Mouse (Mus musculus) right cerebral cortex, adult 2 months (tissue): ENCODE data around the gene Nlk.
"Not testable (repeated sequence)": the region's sequence is repeated elsewhere in the genome, so short reads cannot be mapped to it uniquely, and the experiment has no call there.

ENCODE experiments used
- DNase-seq, 2 experiments: peaks; one replicate each; pipeline ENCODE4 v3.0.0; 2021 to 2022; ENCODE audit warnings: low spot score in 2 of 2

Gene Nlk

DNA sequence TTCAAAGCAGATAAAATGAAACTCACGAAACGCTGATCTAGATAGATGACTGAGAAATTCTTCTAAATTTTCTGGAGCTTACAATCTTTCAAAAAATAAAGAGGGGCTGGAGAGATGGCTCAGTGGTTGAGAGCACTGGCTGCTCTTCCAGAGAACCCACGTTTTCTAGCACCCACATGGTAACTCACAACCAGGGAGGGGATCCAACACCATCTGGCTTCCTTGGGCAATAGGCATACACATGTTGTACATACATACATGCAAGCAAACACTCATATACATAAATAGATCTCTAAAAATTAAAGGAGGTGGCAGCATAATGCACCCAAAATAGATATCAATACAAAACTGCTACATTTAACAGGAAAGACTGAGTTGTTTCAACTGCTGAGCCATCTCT, 16.1 kb downstream of the Nlk start:
- peak; percentile 56 to 60 for DNase-seq

DNA sequence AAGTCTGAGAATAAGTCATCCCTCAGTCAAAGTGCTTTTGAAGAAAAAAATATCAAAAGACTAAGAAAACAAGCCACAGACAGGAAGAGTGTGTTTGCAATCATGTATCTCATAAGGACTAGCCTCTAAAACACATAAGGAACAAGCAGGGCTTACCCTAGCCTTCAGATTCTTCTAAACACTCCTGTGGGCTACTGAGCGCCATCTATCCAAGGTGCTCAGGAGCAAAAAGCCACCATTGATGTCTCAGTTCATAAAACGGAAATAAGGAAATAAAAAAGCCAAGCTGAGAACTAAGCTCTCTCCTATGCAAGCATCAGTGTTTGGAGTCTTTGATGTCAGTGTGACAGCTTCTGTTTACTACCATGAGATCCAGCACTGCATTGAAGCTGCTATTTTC, 18.4 kb downstream of the Nlk start:
- no peak for DNase-seq

DNA sequence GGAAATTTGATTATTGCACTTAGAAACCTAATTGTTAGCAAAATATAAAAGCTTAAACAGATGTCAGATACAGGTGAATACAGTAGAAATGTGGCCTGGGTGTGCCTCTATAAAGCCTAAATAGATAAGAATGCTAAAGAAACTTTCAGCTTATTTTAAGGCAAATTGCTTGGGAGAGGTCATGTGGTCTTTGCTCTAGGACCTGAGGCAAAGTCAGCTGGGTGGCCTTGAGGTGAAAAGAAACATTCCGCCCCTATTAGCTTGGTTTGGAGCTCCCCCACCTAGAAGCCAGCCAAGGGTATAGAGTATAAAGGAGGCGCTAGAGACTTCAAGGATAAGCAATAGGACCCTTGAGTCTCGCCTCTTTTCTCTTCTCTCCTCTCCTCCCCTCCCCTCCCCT, 28.5 kb downstream of the Nlk start:
- DNase-seq = no peak

DNA sequence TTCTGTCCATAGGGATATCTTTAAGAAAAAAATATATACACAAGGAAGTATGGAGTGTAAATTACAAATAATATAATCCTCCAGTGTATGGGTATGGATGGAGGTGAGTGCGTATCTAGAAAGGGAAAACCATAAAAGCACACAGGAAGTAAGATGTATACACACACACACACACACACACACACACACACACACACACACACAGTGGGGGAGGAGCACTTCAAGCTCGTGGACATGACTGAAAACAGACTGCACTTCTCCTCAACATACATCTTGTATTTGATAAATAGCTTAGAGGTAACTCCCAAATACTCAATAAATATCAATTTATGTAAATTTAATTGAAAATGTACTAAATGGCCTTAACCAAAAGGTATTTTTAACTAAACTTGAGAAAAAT, 32.3 kb downstream of the Nlk start:
- no peak for DNase-seq

DNA sequence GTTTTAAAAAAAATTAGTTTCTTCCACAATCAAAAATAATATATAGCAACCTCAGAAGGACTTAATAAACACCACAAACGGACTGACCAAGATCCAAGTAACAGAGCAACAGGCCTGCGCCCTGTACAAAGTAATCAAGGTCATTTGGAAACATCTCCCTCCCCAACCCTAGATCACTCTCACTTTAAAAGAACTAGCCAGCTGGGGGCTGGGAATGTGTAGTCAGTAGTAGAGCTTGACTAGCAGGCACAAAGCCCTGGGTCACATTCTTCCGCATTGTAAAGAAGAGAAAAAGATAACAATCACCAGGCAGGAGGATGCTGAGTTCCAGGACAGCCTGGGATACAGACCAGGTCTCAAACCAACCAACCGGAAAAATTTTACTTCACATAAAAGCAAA, 33.3 kb downstream of the Nlk start:
- DNase-seq = no peak

DNA sequence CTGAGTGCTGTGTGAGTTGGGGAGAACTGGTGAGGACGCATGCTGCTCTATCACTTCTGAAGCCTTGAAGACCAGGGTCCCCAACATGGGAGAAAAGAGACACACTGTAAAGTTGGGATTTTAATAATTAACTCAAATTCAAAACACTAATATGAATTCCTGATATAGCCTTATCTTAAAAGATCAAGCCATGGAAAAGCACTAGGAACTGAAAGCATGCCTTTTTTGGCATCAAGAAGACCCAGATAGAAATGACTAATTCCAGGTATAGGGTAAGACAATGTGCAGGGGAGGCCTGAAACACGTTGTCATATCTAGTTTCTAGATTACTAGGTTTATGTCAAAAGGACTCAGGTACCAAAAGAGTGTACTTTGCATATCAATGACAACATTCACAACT, 48.0 kb downstream of the Nlk start:
- no peak for DNase-seq

DNA sequence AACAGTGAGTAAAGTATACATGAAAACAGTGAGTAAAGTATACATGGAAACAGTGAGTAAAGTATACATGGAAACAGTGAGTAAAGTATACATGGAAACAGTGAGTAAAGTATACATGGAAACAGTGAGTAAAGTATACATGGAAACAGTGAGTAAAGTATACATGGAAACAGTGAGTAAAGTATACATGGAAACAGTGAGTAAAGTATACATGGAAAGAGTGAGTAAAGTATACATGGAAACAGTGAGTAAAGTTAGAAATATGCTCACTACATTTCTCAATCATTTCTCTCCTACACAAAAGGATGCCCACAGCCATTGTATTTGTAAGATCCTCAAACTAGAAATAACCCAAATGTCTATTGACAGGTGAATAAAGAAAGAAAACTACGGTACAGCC, 48.8 kb downstream of the Nlk start:
- DNase-seq = not testable (repeated sequence)

DNA sequence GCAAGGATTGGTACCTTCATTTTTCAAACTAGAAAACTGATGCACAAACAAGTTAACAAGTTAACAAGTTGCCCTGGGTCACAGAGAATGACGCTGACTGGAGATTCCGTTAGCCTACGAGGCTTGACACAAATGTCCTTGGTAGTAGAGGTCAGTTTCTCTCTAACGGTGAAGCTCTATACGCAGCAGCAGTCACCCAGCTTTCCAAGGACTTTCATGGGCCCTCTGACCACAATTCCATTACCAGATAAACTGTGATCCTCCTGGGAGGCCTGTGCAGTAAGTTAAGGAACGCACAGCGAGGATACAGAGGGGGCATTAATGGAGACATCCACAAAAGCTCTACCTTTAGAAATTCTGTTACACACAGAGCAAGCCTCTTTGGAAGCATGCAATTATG, 53.4 kb downstream of the Nlk start:
- DNase-seq = no peak

DNA sequence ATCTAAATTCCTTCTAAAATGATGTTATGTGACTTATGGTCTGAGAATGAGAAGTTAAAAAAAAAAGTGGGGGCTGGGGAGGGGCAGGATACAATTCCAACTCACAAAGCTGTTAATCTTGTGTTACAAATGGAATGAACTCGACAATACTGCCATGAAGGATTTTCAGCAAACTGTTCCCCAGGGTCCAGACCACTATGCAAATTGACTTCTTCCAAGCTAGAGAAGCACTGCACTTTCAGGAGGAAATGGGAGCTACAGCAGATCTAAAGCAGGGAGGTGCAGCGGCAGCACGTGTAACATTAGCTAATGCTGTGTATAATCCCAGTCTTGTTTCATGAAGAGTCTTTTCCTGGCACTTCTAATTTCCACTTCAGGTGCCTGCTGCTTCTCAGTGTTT, 55.0 kb downstream of the Nlk start:
- DNase-seq = no peak

DNA sequence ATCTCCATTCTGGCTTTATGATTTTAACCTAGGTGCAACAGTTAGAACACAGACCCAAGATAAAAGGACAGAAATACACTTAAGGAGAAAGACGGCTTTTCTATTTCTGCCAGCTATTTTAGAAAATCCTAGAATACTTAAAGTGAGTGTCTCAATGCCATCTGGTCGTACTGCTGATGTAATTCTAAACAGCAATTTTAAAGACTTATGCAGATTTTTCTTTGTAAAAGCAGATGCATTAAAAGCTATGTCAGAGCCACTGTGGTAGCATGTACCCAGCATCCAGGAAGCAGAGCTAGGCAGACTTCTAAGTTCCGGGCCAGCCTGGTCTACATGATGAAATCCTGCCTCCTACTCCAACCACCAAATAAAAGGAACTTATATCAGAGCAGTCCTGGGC, 56.1 kb downstream of the Nlk start:
- DNase-seq = no peak

DNA sequence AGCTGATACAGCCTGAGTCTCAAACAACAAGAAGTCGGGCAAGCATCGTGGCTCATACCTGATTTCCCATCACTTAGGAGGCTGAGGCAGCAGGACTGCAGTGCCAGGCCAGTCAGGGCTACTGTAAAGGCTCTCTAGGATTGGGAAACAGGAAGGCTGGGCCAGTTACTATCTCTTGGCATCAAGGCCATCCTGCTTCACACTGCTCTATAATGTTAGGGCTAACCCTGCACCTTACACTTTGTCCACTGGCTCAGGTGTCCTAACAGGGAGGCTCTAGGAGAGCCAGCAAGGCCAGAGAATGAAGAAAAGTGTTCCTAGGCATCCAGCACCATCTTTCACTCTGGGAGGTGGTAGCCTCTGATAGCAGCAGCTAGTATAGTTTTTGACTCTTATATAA, 64.4 kb downstream of the Nlk start:
- no peak for DNase-seq

DNA sequence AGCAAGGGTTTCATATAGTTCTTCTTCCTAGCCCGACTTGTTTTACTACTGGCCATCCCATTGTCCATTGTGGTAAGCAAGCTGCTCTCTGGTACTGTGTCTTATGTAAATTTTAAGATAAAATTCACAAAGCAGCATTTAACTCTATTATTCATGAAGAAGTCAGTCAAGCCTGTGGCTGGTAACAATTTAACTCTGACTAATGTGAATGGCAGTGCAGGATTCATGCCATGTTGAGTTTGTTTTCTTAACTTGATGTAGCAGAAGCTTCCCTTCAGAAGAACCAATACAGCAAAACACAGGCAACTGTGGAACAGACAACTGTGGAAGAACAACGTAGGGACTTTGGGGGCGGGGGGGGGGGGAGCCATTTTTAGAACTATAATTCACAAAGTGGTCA, 68.3 kb downstream of the Nlk start:
- DNase-seq = no peak

DNA sequence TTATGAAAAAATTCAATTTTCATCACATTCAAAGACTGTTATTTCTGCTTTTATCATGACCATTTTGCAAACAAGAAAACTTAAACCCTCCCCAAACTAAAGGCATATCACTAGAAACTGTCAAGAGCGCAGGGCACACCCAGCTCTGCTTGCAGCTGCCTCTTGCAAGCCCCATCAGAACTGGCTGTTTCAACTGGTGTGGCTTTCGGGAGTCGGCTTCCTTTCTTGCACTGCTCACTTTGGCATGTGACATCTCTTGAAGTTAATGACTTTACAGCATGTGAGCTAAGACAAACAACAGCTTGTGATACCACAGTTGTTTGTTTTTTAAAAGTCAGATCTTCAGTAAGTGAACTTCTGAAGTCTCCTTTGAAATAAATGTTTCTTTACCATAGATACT, 72.8 kb downstream of the Nlk start:
- DNase-seq = no peak

DNA sequence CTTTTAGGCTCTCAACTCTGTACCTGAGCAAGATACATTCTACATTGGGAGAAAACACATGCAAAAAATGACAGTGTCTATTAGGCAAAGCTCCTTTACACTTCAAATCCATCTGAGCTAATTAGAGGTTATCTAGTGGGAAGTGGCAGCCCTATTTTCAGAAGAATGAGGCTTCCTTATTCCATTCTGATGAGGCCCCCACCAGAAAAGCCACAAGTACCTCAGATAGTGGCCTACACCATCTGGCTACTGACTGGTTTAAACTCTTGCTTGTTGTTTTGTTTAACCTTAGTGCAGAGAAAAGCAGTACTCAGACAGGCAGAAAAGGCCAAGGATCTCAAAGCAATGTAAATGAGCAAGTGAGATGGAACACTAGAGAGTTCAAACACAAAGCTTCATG, 75.2 kb downstream of the Nlk start:
- DNase-seq = no peak

DNA sequence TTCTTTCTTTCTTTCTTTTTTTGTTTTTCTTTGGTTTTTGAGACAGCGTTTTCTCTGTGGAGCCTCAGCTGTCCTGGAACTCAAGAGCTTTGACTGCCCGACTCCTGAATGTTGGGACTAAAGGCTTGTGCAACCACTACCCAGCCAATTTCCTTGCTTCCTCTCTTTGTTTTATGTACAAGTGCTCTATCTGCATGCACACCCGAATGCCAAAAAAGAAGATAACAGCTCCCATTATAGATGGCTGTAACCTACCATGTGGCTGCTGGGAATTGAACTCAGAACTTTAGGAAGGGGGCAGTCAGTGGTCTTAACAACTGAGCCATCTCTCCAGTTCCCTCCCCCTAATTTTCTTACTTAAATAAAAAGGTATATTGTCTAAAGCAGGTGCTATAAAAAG, 77.0 kb downstream of the Nlk start:
- DNase-seq = no peak

DNA sequence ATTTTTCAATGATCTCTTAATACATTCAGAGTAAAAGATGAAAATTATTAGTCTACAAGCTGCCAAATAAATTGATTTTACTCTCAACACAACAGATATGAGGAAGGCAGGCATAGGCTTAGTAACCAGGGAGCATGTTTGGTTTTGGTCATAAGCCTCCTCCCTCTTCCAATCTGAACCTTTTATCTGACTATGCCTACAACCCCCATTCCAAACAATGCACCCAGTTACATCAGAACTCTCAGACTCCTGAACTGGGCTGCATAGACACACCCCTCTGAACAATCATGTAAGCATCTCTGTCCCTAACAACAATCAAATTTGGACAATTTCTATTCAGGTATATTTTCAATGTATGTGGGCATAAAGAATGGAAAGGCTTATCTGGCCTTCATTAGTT, 85.9 kb downstream of the Nlk start:
- DNase-seq = no peak

DNA sequence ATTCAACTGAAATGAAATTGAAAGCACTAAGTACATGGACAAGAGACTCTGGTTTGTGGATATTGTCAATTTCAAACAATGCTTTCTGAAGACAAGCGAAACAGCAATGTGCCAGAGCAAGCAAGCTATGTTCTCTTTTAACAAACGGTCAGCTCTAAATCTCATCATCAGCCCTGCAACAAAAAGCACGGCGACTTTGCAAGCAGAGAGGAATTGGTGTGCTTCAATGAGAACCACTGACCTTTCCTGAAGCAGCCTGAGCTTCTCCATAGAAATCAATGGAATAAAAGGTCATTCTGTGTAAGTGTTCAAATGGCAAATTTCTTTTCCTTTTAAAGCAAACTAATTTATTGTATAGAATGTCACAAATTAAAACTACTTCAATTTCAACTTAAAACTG, 87.5 kb downstream of the Nlk start:
- no peak for DNase-seq

DNA sequence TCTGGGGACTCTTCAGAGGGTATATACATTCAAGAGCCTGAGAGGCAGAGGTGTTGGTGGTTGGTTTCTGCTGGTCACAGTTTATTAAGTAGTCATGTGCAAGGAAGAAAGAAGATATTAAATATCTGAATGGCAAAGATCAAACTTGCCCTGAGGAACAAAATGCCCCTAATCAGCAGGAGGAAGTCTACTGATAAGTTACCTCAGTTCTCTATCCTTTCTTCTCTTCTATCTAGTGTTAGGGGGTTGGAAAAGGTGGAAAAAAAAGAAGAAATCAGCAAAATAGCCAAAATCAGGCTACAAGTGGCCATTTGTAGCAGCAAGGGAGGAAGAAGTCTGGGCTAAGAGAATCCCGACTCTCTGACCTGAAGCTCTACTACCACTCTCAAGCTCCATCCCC, 92.3 kb downstream of the Nlk start:
- no peak for DNase-seq

DNA sequence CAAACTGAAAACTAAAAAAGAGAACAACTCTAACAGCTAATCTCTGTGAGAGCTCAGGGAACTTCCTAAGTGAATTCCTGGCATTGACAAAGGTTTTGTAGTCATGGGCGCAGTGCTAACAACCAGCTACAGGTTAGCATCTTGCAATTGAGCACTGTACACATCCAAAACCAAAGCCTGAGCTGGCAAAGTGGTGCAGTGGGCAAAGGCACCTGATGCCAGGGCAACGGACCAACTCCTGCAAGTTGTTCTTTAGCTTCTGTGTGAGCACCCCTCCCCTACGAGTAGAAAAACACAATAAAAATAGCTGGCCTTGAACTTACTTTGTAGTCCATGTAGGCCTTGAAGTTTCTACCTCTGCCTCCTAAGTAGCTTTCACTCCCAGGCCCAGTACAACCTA, 94.4 kb downstream of the Nlk start:
- DNase-seq = no peak

DNA sequence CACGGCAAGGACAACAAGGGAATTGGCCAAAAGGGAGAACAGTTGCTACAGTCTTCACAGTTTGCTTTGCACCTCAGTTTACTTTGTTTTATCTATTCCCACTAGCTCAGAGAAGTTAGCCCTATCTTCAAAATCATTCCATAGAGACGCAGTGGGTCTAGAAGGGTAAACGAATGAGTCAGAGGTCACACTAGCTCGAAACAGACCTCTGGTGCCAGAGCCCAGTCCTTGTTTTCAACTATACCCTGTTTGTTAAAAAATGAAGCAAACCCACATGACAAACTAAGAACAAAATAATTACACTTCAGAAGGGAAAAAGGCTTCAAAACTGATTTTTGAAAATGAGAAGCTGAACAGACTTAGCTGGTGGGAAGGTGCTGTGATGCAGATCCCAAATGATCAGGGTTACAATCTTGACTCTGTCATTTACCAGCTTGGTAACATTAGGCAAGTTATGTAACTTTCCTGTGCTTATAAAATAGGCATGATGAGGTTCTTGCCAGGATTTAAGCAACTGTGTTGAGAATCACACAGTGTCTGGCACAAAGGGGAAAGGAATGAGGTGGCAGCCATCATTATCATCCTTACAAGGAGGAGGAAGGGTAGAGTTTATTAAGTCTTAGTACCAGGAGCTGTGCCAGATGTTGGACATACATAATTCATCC, 96.1 kb downstream of the Nlk start:
- DNase-seq = no peak

DNA sequence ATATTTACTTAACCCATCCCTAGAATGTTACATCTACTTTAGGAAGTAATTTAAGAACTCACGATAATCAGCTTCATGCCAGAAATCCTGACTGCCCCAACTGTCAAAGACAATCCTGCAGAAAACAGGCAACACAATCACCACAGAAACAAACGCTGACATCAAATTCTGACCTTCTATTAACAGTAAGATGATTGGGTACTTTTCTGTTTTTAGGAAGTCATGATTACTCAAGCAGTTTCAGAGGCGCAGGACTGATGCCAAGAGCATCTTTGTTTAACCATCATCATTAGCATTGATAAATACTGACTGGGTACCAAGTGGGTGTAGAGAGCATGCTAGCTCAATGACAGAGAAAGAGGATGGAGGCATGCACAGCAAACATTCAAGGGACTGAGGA, 96.7 kb downstream of the Nlk start:
- DNase-seq = no peak

DNA sequence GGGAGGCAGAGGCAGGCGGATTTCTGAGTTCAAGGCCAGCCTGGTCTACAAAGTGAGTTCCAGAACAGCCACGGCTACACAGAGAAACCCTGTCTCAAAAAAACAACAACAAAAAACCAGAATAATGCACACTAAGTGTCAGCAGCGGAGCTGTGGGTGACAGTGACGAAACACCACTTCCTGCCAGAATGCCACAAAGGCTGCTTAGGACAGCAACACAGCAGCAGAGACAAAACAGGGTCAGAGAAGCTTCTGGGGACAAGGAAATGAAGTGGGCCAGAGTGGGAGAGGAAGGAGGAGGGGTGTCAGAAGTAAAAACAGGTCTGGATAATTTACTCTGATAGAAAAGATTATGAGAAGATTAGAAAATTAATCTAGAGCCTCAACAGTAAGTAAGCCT, 97.1 kb downstream of the Nlk start:
- no peak for DNase-seq

DNA sequence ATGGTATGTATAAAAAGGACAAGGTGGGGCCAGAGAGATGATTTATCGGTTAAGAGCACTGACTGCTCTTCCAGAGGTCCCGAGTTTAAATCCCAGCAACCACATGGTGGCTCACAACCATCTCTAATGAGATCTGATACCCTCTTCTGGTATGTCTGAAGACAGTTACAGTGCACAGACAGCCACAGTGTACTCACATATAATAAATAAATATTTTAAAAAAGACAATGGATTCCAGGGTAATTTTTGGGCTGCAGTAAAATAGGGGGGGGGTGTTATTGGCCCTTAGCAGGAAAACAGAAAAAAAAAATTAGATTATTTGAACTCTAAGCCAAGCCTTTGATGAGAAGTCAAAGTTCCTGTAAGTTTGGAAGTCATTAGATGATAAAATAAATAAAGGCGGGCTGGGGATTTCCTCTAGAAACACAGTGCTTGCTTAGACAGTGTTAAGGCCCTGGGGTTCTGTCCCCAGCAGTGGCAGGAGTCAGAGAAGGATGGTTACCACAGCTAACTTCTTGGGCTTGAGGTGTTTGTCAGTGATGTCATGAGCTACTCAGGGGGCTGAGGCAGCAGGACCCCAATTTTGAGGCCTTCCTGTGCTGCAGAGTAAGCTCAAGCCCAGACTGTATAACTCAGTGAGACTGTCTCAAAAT, 98.3 kb downstream of the Nlk start:
- DNase-seq = no peak

DNA sequence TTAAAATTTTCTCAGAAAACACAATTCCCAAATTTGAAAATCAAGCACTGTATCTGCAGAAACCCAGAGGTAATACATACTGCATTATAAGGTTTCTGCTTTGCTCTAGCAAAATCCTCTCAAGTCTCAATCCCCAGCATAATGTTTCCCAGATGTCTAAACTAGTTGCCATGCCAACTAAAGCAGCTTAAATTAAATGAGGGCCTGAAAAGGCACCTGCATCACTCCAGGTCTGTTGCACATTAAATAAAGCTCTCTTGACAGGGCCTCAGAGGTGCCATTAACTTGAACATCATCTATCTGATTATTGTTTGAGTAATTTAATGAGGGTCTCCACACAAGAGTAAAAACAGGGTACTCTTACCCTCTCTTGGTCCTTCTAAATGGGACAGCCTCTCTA, 100.4 kb downstream of the Nlk start:
- no peak for DNase-seq
